Mouse (Mus musculus) induced T-regulatory cell, adult 2 months (primary cell): ENCODE data around the gene Agbl3.

ENCODE experiments used
- DNase-seq: peaks from one replicate; pipeline ENCODE4 v3.0.0-alpha.2; 2012; ENCODE audit warnings: low read depth

The Agbl3 gene

GRCm38 (mm10) chr6:34780231-34780942 lies at the start of gene Agbl3:
Gene Agbl3, plus strand, starts transcription at chr6:34780432.
- DNase-seq = peak; percentile 96

DNA sequence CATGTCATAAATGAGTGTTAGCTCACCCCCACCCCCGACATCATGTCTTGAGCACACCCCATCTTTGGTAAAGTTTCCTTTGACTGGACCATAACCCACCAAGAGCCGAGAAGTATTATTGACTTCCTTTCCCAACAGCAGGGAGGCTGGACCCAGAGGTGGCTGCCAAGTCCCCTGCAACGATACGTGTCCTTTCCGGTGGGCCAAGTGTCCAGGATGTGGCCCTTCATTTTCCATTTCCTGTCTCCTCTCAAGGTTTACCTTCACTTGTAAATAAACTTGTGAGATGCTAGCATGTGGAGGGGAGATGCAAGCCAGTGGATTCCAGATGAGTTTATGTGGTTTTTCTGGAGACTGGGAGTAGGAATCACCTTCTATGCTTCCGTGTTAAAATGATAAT lies 49.2 kb upstream of the Agbl3 start:
- no peak for DNase-seq

DNA sequence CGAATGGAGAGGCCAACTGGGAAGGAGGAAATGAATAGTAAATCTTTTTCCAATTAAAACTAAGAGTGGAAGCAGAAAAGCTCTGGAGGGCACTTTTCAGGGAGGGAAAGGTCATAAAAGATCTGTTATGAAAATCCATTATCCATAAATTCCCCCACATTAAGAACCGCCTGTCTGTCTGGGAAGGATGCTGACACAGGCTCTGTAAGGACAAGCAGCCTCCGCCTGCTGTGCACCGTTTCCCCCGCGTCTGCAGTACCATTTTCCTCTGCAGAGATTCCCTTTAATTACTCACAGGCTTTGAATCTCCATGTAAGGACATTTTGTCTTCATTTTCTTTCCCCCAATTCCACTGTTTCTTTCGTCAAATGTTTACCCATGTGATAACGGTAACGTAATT lies 48.7 kb upstream of the Agbl3 start:
- no peak for DNase-seq

DNA sequence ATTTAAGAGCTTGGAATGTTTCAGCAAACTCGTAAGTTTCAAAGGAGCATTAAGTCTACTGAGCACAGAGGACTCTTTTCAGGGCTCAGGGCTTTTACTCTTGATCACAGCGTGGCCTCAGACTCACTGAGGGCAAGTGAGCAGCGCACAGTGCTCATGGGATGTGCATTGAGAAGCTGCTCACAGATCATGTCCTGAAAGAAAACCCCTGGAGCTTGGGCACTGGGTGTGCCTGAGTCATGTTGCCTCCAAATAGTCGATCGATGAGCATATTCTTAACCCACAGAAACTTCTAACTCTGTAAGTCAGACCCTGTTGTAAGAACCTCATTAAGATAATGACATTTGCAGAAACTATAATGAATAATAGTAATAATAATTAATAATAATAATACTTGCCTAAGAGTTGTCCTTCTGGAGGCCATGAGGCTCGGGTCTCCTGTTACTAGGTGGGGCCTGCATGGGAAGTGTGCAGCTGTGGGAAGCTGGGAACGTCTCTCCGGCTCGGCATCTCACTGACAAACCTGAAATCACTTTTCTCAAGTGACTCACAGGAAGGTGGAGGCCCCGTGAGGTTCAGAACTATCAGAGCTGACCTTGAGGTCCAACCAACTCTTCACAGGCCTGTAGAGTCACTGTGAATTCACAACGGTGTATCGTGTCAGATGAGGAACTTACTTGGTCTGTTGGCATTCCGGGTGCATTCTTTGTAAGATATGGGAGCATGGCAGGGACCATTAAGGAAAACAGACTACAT lies 45.1 kb upstream of the Agbl3 start:
- DNase-seq = no peak

DNA sequence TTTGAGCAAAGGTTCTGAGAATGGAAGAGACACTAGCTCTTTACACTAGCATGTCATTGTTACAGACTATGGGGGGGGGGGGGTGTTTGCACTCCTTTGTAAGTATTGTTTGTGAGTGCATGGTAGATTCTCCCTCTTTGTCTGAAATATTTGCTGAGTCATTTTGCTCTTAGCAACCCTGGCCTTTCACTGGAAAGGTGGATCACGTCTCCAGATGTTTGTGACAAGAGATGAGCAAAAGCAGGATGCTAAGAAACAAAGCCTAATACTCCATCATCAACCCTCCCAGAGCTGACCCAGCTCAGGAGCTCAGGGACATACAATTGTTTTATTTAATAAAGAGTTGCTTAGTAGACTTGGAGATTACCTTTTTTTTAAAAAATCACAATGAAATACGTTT lies 43.3 kb upstream of the Agbl3 start:
- DNase-seq = no peak

DNA sequence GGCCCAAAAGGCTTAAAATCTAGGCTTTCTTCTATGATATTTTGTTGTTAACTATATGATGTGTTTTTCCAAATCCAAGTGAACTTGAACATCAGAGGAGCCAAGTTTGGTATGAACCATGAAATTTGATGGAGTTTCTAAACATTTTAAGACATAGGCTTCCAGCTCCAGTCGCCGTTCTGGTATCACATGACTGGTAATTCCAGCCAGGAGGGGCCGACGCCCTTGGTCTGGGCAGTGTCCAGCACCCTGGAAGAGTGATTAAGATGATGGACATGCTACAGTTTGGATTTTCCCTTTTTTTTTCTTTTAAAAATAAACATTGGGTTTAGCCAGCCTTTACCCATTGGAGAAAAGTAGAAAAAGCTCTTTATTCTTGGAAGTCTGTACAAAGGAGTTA lies 36.3 kb upstream of the Agbl3 start:
- no peak for DNase-seq

DNA sequence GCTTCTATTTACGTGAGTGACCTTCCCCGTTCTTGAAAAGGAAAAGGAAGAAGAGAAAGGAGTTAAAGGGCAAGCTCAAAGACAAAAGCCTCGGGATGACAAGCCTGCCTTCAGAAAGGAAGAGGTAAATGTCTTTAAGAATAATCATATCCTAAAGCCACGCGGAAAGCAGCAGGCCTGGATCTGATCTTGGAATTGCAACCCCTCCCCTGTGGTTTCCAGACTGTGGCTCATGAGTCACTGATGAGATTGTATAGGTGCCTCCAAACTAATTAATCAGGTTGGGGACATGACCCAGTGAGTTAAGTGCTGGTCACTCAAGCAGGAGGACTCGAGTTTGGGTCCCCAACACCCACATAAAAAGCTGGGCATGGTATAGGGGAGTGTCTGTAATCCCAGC lies 32.4 kb upstream of the Agbl3 start:
- DNase-seq = no peak

DNA sequence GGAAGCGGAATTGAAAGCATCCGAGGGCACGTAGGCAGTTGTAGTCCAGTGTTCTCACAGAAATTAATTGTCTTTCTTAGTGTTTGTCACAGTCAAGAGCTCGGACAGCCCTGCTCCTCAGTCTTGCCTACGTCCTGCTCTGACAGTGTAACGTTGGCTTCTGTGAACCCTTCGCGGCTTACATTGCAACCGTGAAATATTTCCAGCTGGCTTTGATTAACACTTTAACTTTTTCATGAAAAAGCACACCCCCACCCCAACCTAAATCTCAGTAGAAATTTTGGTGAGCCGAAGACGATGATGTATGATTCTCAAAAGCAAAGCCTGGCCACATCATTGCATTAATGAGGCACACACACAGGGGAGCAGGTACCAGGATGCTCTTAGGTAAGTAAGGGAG lies 31.7 kb upstream of the Agbl3 start:
- no peak for DNase-seq

GRCm38 (mm10) chr6:34749526-34749925 lies 30.7 kb upstream of the Agbl3 start:
- no peak for DNase-seq

DNA sequence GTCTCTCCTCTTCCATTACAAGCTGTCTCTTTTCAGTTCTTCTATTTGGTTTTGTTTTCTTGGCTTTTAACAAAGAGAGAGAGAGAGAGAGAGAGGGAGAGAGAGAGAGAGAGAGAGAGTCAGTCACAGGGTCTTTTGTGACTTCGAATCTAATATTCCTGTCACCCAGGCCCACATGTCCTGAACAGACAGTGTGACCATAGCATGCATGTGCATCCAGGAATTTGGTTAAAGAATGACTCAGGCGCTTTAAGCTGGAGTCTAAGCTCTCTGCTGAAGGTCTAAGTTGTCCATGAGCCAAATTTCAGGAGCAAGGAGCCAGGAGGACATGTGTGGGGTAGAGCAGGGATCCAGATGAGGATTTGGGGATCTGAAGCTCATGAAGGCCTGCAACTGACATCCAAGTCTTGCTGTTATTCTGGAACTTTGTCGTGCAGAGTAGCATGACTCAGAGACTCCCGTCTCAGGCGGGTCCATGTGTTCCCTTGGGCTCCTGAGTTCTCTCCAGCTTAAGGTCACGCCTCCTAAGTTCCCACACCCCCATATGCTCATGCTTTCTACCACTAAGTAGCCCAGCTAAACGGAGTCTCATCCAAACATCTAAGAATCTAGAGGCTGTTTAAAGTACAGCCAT lies 29.6 kb upstream of the Agbl3 start:
- DNase-seq = no peak

GRCm38 (mm10) chr6:34751625-34752024 lies 28.6 kb upstream of the Agbl3 start:
- DNase-seq = no peak

GRCm38 (mm10) chr6:34754448-34754847 lies 25.8 kb upstream of the Agbl3 start:
- DNase-seq = peak; percentile 48

- no peak for DNase-seq
Measured at GRCm38 (mm10) chr6:34758340-34758739, 21.9 kb upstream of the Agbl3 start.

DNA sequence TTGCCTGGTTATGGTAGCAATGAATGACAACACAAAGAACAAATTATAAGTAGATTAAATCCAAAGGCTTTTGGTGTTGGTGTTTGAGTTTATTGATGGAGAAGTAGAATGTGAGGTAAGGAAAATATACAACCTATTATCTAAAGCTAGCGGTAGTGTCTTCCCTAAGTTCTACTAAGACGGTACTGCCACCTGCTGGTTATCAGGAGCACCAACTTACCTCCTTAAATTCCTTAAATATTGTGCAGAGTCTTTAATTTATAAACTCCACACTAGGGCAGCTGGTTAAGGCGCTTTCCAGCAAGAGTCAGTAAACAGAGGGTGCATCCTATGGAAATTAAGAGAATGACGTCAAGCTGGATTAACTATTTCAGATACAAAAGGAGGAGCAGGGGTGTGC lies 20.2 kb upstream of the Agbl3 start:
- peak; percentile 64 for DNase-seq

DNA sequence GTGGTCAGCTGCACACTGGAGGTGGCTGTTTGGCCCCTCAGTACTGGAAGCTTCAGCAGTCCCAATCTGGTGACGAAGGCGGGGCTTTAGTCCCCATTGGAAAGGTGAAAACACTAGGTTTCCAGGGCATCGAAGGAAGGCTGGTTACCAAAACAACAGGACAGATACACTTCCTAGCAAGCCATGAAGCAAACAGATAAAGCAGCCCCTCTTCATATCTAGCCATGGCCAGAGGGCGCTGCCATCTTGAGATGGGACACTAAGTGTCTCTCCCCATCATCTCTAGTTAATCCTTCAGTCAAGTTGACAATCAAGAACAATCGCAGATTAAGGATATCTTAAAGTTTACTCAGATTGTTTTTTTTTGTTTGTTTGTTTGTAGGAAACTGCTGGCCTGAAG lies 14.5 kb upstream of the Agbl3 start:
- DNase-seq = no peak

DNA sequence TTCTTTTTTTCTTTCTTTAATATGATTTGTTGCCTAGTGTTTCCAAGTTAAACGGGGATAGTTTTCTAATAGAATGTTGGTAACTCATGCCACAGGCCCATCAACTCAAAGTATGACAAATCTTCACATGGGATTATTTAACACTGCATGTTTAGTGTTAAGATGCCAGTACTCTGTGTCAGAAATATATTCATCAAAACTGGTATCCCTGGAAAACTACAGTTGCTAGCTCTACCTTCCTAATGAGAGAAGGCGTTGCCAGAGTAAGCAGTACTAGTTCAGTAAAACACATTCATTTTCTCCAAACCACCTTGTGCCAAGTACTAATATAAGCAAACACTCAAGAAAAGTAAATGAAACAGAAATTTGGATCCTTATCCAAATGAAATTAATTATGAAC lies 10.2 kb upstream of the Agbl3 start:
- DNase-seq = no peak

DNA sequence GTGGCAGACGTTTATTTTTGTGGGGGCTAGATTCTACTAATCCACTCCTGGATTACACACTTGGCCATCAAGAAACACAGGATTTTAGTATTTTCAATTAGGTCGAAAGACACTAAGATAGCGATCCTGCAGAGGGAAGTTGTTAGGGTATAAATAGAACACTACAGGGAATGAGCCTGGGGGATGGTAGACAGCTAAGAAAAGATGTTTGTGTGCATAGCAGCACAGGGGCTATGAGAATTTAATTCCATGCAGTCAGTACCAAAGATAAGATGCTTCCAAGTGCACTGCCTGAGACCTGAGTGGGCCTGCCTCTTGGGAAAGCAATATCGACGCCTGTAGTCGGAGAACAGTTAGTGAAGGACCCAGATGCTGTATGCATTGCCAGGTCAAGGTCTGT lies 9.7 kb upstream of the Agbl3 start:
- DNase-seq = no peak

DNA sequence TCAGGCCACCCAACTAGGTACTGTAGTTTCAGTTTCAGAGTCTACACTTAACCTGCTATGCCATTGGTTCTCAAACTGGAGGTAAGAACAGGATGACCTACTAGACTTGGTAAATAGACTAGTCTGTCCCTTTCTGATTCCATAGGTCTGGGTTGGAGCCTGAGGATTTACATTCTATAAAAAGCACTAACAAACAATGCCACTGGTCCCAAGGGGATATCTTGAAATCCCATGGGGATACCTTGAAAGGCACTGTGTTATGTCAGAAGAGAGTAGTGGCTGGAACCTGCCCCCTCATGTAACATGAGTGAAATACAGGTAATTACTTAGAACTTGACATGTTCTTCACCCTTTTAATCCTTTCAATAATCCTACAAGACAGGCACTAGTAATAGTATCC lies 3.8 kb upstream of the Agbl3 start:
- DNase-seq = peak; percentile 19

- DNase-seq = peak; percentile 2
Measured at GRCm38 (mm10) chr6:34777094-34777493, 3.1 kb upstream of the Agbl3 start.

DNA sequence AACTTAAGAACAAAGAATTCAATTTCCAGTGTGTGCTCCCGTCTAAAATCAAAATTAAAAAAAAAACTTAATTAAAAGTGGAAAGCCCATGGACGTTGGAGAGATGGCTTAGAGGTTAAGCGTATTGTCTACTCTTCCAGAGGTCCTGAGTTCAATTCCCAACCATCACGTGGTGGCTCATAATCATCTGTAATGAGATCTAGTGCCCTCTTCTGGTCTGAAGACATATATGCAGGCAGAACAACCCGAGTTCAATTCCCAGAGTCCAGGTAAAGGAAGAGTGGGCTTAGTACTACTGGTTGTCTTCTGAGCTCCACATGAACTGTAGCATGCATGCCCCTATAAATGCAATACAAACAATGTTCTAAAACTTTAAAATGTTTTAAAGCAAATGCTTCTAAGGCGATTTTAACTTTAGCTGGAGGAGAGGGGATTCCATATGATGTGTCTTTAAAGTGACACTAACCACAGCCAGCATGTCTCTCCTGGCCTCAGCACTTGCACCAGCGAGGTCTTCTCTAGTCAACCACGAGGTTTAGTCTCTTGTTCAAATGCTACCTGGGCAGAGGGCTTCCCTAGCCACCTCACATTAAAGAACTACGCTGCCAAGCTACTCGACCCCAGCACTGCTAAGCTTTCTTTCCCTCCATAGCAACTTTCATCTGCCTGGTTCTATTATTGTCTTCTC lies 2.1 kb upstream of the Agbl3 start:
- peak; percentile 42 for DNase-seq

DNA sequence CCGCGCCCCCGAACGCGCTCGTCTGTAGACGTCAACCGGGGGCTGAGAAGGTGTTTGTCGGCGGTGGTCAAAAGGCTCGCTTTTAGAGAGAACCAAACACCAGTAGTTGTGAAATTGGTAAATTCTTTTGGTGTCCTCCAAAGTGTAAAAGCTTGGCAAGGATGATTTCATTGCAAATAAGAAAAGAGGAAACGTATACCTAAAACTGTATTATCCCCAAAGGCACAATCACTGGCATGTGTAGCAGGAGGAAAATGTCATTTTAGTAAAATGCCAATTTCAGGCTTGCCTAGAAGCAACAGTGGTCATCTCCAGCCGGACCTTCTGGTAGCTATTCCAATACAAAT lies 684 bp downstream of the Agbl3 start:
- no peak for DNase-seq

GRCm38 (mm10) chr6:34782493-34782892 lies 2.3 kb downstream of the Agbl3 start:
- DNase-seq = no peak

DNA sequence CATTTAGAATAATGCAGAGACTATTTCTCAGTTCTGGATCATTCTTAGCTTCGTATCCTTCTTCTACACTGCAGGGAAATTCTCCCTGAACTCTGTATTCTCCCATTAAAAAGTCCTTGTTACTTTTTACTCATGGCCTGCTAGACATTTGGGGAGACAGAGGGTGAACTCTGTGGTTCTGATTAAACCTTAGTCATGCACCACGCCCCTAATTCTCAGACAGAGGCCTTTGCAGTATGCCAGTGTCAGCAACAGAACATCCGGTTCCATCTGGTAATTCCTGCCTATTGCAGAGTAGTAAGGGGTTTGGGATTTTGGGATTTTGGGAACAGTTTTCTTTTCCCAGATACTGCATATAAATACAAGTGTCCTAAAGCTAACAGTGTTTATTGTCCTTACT lies 16.6 kb downstream of the Agbl3 start:
- no peak for DNase-seq
